Mouse (Mus musculus) lung, postnatal 10 days (tissue): ENCODE measurements around the gene Trib2.
A peak's percentile ranks its signal among the peaks of the same experiment; 100 is the strongest.

Source experiments
- DNase-seq: peaks from one replicate; pipeline ENCODE4 v3.0.0; 2021

The Trib2 gene

GRCm38 (mm10) chr12:15760684-15761083 is 56.0 kb downstream of the Trib2 start:
- DNase-seq: no peak

GRCm38 (mm10) chr12:15758866-15759265 is 57.9 kb downstream of the Trib2 start:
- no peak for DNase-seq

GRCm38 (mm10) chr12:15757351-15757750 is 59.4 kb downstream of the Trib2 start:
- no peak for DNase-seq

GRCm38 (mm10) chr12:15755030-15755690 is 61.6 kb downstream of the Trib2 start:
- DNase-seq: no peak

GRCm38 (mm10) chr12:15754602-15755001 is 62.1 kb downstream of the Trib2 start:
- DNase-seq: no peak

GRCm38 (mm10) chr12:15749646-15750195 is 67.0 kb downstream of the Trib2 start:
- no peak for DNase-seq

GRCm38 (mm10) chr12:15745752-15746151 is 71.0 kb downstream of the Trib2 start:
- peak; percentile 24 for DNase-seq
